Mouse (Mus musculus): ENCODE measurements around the gene Fggy. TPM values are rescaled to one million over a fixed set of nuclear protein-coding genes. Genes with fewer than 3 reads are reported as not detected.

Gene Fggy
- total RNA-seq, 2 experiments from 2014 or later: 15.7 to 18.3 TPM

DNA sequence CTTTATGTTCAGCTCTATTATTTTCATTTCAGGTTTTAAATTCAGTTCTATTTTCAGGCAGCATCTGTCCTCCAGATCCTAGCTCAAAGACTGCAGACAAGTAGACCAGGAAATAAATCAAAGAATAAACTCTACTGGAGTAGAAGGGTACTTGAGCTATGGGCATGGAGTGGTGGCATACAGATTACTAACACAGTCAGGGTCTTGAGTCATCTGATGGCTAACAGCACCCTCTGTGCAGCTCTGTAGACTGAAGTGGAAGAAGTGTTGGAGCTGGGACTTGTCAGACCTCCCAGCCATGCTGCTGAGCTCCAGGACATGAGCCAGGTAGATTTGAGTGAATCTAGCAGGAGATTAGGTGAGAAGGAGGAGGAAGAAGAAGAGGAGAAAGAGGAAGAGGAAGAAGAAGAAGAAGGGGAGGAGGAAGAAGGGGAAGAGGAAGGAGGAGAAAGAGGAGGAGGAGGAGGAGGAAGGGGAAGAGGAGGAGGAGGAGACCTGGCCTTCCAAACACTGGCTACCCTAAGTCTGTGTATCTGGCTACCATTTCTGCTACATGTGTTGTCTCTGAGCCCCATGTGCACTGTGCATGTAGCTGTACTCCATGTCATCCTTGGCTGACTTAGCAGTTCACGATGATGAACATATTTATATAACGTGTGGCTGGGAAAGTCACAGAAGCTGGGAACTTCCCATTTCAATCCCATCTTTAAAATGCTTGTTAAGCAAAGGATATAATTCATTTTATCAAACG is 91.7 kb downstream of the Fggy start:
- TF ChIP-seq CTCF (IDR thresholded peaks at IDR 0.05): no peak
- H3K27ac ChIP-seq: no peak overlapping the region
- no peak overlapping the region for H3K4me3 ChIP-seq
- intact Hi-C loops (cut with DNase I): no loop called here
- DNase-seq (ENCODE audit: extremely low spot score in 1 of 2, low spot score in 2 of 2): no peak

DNA sequence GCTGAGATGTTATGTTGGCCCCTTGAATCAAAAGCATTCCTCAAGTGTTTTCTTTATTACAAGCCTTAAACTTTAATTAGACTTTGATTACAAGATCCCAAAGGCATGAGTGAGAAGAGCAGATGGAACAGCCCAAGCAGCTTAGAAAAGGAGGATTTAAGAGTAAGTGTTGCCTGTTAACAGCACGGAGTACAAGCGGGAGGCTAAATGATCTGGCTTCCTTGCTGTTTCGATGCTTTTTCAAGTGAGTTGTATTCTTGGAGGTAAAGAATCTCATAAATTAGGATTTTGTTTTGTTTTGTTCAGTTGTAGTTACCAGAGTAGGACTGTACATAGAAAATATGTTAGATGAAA is 92.2 kb downstream of the Fggy start:
- intact Hi-C loops (cut with DNase I): no loop called here
- no peak for DNase-seq (ENCODE audit: extremely low spot score in 1 of 2, low spot score in 2 of 2)
- no peak overlapping the region for H3K27ac ChIP-seq
- no peak overlapping the region for H3K4me3 ChIP-seq
- no peak for TF ChIP-seq CTCF (IDR thresholded peaks at IDR 0.05)

DNA sequence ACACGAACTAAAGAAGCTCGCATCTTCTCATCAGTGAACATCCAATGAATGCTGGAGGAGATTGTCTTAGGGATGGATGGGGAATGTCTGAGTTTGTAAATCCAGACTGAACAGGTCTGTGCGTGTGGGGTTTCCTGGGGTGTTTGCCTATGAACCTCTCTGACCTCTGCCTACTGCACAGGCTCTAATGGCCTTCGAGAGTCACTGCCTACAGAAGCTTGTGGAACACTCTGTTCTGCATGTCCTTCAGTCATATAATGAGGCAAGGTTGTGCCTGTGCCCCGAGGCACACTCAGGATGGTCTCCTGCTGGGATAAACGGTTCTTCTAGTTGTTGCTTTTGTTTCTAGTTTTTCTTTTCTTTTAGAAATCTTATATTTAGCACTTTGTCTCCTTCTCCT is 92.7 kb downstream of the Fggy start:
- intact Hi-C loops (cut with DNase I): no loop called here
- Histone ChIP-seq H3K27ac (no peak overlapping the region), H3K4me3 (no peak overlapping the region)
- no peak for DNase-seq (ENCODE audit: extremely low spot score in 1 of 2, low spot score in 2 of 2)
- no peak for TF ChIP-seq CTCF (IDR thresholded peaks at IDR 0.05)

GRCm38 (mm10) chr4:95652044-95652443 is 94.7 kb downstream of the Fggy start:
- TF ChIP-seq CTCF (IDR thresholded peaks at IDR 0.05): no peak
- Histone ChIP-seq H3K27ac (no peak overlapping the region), H3K4me3 (no peak overlapping the region)
- intact Hi-C loops (cut with DNase I): no loop called here
- DNase-seq (ENCODE audit: extremely low spot score in 1 of 2, low spot score in 2 of 2): no peak

DNA sequence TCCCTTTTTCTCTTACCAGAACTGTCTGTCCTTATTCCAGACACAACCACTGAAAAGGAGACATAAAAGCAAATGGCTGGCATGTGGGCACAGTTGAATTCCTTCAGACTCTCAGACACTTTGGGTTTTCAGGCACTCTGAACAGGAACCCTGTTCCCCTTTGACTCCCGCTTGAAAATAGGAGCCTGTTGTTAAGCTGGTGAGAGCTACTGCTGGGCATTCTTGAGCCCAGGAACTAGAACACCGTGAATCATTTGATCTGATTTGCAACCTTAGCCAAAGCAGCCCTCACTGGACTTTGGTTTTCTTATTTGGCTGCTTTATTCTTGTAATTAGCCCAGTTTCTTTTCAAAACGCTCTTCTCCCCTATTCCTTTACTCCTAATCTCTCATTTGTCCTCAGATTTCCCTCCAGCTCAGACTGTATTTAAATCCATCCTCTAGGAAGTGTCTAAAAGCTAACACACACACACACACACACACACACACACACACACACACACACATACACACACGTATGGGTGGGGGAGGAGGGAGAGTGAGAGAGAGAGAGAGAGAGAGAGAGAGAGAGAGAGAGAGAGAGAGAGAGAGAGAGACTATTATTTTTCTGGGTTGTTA is 96.1 kb downstream of the Fggy start:
- DNase-seq (ENCODE audit: extremely low spot score in 1 of 2, low spot score in 2 of 2): no peak
- no peak for TF ChIP-seq CTCF (IDR thresholded peaks at IDR 0.05)

DNA sequence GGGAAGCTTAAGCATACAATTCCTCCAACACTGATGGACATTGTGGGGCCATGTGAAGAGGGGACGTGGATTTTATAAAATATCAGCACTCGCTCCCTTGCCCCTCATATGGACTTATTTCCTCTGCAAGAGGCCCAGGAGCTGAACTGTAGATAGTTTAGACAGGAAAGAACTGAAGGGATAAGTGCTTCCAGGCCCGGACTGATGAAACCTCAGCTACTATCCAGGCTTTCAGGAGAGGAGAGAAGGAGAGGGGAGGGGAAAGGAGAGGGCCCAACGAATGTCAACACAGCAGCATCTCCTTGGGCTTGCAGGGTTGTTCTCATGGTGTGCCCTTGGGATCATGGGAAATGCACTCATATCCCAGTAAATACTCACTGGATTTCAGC is 96.6 kb downstream of the Fggy start:
- no peak for TF ChIP-seq CTCF (IDR thresholded peaks at IDR 0.05)
- no peak overlapping the region for H3K4me3 ChIP-seq
- no peak for DNase-seq (ENCODE audit: extremely low spot score in 1 of 2, low spot score in 2 of 2)
- intact Hi-C loops (cut with DNase I): no loop called here
- H3K27ac ChIP-seq: no peak overlapping the region

More for the DNA sequence above, 96.1 kb downstream of the Fggy start:
- intact Hi-C loops (cut with DNase I): no loop called here
- no peak overlapping the region for H3K4me3 ChIP-seq
- no peak overlapping the region; the same call in 1 of the 2 replicates for H3K27ac ChIP-seq

- H3K27ac ChIP-seq: no peak overlapping the region
- H3K4me3 ChIP-seq: no peak overlapping the region
- no peak for TF ChIP-seq CTCF (IDR thresholded peaks at IDR 0.05)
- intact Hi-C loops (cut with DNase I): no loop called here
- no peak for DNase-seq (ENCODE audit: extremely low spot score in 1 of 2, low spot score in 2 of 2)
These were observed 101.7 kb downstream of the Fggy start for GRCm38 (mm10) chr4:95659024-95659423.

GRCm38 (mm10) chr4:95663596-95663995 is 106.3 kb downstream of the Fggy start:
- TF ChIP-seq CTCF (IDR thresholded peaks at IDR 0.05): no peak

DNA sequence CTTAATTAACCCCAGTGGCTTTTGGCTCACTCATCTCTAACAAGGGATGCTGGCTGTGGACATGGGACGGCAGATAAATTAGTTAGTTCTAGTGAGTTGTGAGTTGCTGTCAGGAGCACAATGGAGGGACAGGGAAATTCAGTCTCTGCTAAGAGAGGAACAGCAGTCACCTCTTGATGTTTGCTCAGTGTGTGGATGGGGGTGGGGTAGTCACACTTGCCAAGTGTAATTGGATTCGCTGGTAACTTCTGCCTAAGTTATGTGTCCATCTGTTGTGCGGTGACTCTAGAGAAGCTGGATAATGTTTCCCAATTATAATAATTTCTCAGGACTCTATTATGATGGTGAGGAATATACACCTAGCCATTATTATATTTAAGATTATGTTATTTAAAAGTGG is 107.0 kb downstream of the Fggy start:
- intact Hi-C loops (cut with DNase I): no loop called here
- no peak for DNase-seq (ENCODE audit: extremely low spot score in 1 of 2, low spot score in 2 of 2)
- Histone ChIP-seq H3K4me3 (no peak overlapping the region), H3K27ac (no peak overlapping the region)
- no peak for TF ChIP-seq CTCF (IDR thresholded peaks at IDR 0.05)

More at GRCm38 (mm10) chr4:95663596-95663995, 106.3 kb downstream of the Fggy start:
- no peak for DNase-seq (ENCODE audit: extremely low spot score in 1 of 2, low spot score in 2 of 2)
- Histone ChIP-seq H3K27ac (no peak overlapping the region), H3K4me3 (no peak overlapping the region)
- intact Hi-C loops (cut with DNase I): no loop called here

GRCm38 (mm10) chr4:95666284-95666889 is 109.1 kb downstream of the Fggy start:
- TF ChIP-seq CTCF (IDR thresholded peaks at IDR 0.05): no peak
- intact Hi-C loops (cut with DNase I): no loop called here
- no peak for DNase-seq (ENCODE audit: extremely low spot score in 1 of 2, low spot score in 2 of 2)
- Histone ChIP-seq H3K27ac (no peak overlapping the region; the same call in 1 of the 2 replicates), H3K4me3 (no peak overlapping the region)

GRCm38 (mm10) chr4:95666896-95667295 is 109.6 kb downstream of the Fggy start:
- no peak for TF ChIP-seq CTCF (IDR thresholded peaks at IDR 0.05)
- intact Hi-C loops (cut with DNase I): no loop called here
- Histone ChIP-seq H3K27ac (no peak overlapping the region), H3K4me3 (no peak overlapping the region)
- DNase-seq (ENCODE audit: extremely low spot score in 1 of 2, low spot score in 2 of 2): no peak

DNA sequence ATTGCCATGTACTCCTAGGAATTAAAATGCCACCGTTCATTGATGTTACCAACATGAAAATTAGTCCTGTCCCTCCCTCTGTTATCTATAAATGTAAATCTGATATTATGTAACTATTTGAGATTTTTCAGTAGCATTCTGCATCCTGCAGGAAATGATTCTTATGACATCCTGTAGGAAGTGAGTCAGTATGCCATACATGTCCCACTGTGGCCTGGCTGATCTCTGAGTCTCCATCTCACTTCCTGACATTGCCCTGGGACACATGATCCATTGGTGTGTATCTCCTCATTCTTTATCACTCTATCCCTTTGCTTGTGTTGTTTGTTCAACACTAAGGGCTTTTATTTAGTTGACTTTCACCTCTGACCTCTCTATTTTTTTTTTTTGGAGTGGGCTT is 110.3 kb downstream of the Fggy start:
- H3K4me3 ChIP-seq: no peak overlapping the region
- no peak overlapping the region for H3K27ac ChIP-seq
- no peak for TF ChIP-seq CTCF (IDR thresholded peaks at IDR 0.05)
- intact Hi-C loops (cut with DNase I): no loop called here
- no peak for DNase-seq (ENCODE audit: extremely low spot score in 1 of 2, low spot score in 2 of 2)
